Mouse (Mus musculus): ENCODE data around the gene Dmrtc1c2. TPM values are rescaled to one million over a fixed set of nuclear protein-coding genes. Genes with fewer than 3 reads are reported as not detected.
"Not testable (repeated sequence)": the region's sequence is repeated elsewhere in the genome, so short reads cannot be mapped to it uniquely, and the experiment has no call there.

Dmrtc1c2 gene
- polyA plus RNA-seq (2015; fragmentation: Nextera tagmentation; extraction: Ambion mirVana), result not detected in 2 replicates

- not testable (repeated sequence) for H3K36me3 ChIP-seq; H3K9me3 ChIP-seq (replicated peaks); H3K4me2 ChIP-seq; ATAC-seq (ENCODE audit: low FRiP score); H3K4me3 ChIP-seq (replicated peaks); H3K4me1 ChIP-seq; H3K27me3 ChIP-seq (replicated peaks); H3K9ac ChIP-seq (replicated peaks); H3K27ac ChIP-seq (replicated peaks)
- WGBS, result 100% methylated on average over 4 of the region's 13 CpGs
These were observed at the start of gene Dmrtc1c2 for GRCm38 (mm10) chrX:102854516-102854915. Gene Dmrtc1c2 (minus strand): TSS chrX:102854616.

GRCm38 (mm10) chrX:102867871-102868270 lies 13.5 kb upstream of the Dmrtc1c2 start, which contains the start of gene 1700031F05Rik:
Gene 1700031F05Rik (minus strand): TSS chrX:102867971.
- no peaks in the 10 kb centered on the region for H3K9me3 ChIP-seq (replicated peaks)
- no peaks in the 10 kb centered on the region for H3K4me1 ChIP-seq
- no peaks in the 10 kb centered on the region for H3K36me3 ChIP-seq
- no peak within 1 kb of the TSS for H3K27ac ChIP-seq (replicated peaks)
- H3K9ac ChIP-seq (replicated peaks), result no peak within 1 kb of the TSS
- H3K4me2 ChIP-seq, result no peak within 1 kb of the TSS
- ATAC-seq (ENCODE audit: low FRiP score), result no peak
- H3K4me3 ChIP-seq (replicated peaks), result no peak within 1 kb of the TSS
- H3K27me3 ChIP-seq (replicated peaks), result no peaks in the 10 kb centered on the region
- 89% methylated on average over 6 of the region's 6 CpGs for WGBS

GRCm38 (mm10) chrX:102812311-102812710 lies 42.1 kb downstream of the Dmrtc1c2 start:
- no peaks in the 10 kb centered on the region for H3K4me1 ChIP-seq
- H3K9me3 ChIP-seq (replicated peaks), result no peaks in the 10 kb centered on the region
- no peaks in the 10 kb centered on the region for H3K36me3 ChIP-seq
- H3K27ac ChIP-seq (replicated peaks), result no peak overlapping the region
- H3K4me3 ChIP-seq (replicated peaks), result no peak overlapping the region
- no peaks in the 10 kb centered on the region; the same call in 1 of the 2 replicates for H3K27me3 ChIP-seq (replicated peaks)
- no peak overlapping the region for H3K9ac ChIP-seq (replicated peaks)
- no peak overlapping the region for H3K4me2 ChIP-seq
- no peak for ATAC-seq (ENCODE audit: low FRiP score)
- WGBS, result 61% methylated on average over 4 of the region's 4 CpGs

GRCm38 (mm10) chrX:102802663-102803062 lies 51.8 kb downstream of the Dmrtc1c2 start, which contains the start of gene Dmrtc1c1:
Gene Dmrtc1c1 (plus strand): TSS chrX:102802963.
- ATAC-seq (ENCODE audit: low FRiP score); H3K9ac ChIP-seq (replicated peaks); H3K36me3 ChIP-seq; H3K4me2 ChIP-seq; H3K4me3 ChIP-seq (replicated peaks); H3K27me3 ChIP-seq (replicated peaks); H3K9me3 ChIP-seq (replicated peaks); H3K27ac ChIP-seq (replicated peaks); H3K4me1 ChIP-seq: not testable (repeated sequence)
- 83% methylated on average over 3 of the region's 14 CpGs for WGBS

Other genes starting within 250 kb of the Dmrtc1c2 start
- 9.1 and 9.7 TPM in 2 replicates for gene Phka1, start 210.4 kb downstream of the Dmrtc1c2 start, polyA plus RNA-seq (2015; fragmentation: Nextera tagmentation; extraction: Ambion mirVana)
- not detected in 2 replicates for gene Gm3880, start 167.6 kb downstream of the Dmrtc1c2 start, polyA plus RNA-seq (2015; fragmentation: Nextera tagmentation; extraction: Ambion mirVana)
- not detected in 2 replicates for gene Gm9112, start 147.0 kb downstream of the Dmrtc1c2 start, polyA plus RNA-seq (2015; fragmentation: Nextera tagmentation; extraction: Ambion mirVana)
- not detected in 2 replicates for gene Dmrtc1b, start 146.8 kb downstream of the Dmrtc1c2 start, polyA plus RNA-seq (2015; fragmentation: Nextera tagmentation; extraction: Ambion mirVana)
- gene Dmrtc1c1, start 51.7 kb downstream of the Dmrtc1c2 start, polyA plus RNA-seq (2015; fragmentation: Nextera tagmentation; extraction: Ambion mirVana), result not detected in 2 replicates
- not detected in 2 replicates for gene 1700031F05Rik, start 13.4 kb upstream of the Dmrtc1c2 start, polyA plus RNA-seq (2015; fragmentation: Nextera tagmentation; extraction: Ambion mirVana)
- gene Dmrtc1a, start 54.1 kb upstream of the Dmrtc1c2 start, polyA plus RNA-seq (2015; fragmentation: Nextera tagmentation; extraction: Ambion mirVana), result 1.0 and 1.5 TPM in 2 replicates
- not detected in 2 replicates for gene 1700011M02Rik, start 54.3 kb upstream of the Dmrtc1c2 start, polyA plus RNA-seq (2015; fragmentation: Nextera tagmentation; extraction: Ambion mirVana)
- gene 1700018G05Rik, start 73.8 kb upstream of the Dmrtc1c2 start, polyA plus RNA-seq (2015; fragmentation: Nextera tagmentation; extraction: Ambion mirVana), result 0.64 TPM in 1 of 2 replicates, not detected in the other